Mouse (Mus musculus) mouse trophoblast stem cell (cell line): ENCODE measurements around the gene Rbm20.
"Not testable (repeated sequence)": the region's sequence is repeated elsewhere in the genome, so short reads cannot be mapped to it uniquely, and the experiment has no call there.

Experiments used
- in situ Hi-C, 2 experiments: fragments of 300-500 bp; cut with MseI, MboI; formaldehyde crosslinking; loops; 2 replicates in 1 of 2; 3 replicates in 1 of 2; pipeline ENCODE4 v1.15.1; 2025

Rbm20 gene

DNA sequence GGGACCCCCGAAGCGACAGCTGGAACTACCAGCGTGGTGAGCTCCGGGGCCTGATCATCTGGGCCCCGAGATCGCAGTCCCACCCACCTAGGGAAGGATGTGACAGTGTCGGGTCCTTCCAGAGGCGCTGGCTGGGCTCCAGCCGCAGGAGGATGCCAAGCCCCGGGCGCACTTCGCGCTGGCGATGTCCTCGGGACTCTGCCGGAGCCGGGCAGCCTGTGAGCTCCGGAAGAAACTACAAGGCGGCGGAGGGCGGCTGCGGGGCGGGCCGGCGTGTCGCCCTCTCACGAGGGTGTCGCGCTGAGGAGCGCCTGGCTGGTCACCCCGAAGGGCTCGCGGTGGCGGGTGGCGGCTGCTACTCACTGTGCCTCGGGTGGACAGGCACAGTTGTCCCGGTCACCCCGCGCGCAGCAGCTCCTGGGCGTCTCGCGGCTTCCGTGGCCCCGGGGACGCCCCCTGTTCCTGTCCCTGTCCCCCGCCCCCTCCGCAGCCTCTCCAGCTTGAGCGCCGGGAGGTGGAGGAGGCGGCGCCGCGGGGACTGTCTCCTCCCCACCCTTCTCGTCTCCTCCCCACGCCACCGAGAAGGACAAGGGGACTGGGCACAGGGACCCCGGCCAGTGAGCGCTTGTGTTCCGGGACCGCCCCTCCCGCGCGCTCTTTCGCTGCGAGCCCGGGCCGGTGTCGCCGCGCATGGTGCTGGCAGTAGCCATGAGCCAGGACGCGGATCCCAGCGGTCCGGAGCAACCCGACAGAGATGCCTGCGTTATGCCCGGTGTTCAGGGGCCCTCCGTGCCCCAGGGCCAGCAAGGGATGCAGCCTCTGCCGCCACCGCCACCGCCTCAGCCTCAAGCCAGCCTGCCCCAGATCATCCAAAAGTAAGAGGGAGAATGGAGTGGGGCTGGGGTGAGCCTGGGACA lies at the start of gene Rbm20:
Rbm20 (plus strand) TSS at position 589 of the 917 bp plus-strand sequence.
- in situ Hi-C loops = no loop called here

DNA sequence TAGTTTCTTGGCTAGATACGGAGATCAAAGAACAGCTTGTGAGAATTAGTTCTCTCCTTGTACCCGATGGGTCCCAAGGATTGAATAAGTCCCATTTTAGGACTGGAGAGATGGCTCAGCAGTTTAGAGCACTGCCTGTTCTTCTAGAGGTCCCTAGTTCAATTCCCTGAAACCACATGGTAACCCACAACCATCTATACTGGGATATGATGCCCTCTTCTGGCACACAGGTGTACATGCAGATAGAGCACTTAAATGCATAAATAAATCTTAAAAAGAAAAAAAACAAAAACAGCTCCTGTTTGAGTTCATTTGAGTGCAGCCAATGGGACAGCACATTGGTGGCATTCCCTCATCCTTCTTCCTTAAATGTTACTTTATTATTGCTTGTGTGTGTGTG lies 39.1 kb upstream of the Rbm20 start:
- in situ Hi-C loops = no loop called here

DNA sequence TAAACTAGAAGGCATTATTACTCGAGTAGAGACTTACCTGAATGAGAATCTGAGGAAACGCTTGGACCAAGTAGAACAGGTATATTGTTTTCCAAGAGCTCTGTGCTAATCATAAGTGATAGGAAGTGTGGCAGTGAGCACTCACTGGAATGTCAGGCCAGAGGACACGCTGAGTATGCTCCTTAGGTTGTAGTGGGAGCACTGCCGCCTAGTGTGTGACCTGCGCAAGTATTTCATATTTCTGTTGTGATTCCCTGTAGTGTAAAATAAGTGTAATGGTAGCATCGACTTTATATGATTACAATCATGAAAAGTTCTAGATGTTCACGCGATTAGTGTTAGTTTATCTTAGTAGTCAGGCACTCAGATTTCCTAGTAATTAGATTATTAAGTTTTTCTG lies 38.4 kb upstream of the Rbm20 start:
- in situ Hi-C loops = no loop called here

DNA sequence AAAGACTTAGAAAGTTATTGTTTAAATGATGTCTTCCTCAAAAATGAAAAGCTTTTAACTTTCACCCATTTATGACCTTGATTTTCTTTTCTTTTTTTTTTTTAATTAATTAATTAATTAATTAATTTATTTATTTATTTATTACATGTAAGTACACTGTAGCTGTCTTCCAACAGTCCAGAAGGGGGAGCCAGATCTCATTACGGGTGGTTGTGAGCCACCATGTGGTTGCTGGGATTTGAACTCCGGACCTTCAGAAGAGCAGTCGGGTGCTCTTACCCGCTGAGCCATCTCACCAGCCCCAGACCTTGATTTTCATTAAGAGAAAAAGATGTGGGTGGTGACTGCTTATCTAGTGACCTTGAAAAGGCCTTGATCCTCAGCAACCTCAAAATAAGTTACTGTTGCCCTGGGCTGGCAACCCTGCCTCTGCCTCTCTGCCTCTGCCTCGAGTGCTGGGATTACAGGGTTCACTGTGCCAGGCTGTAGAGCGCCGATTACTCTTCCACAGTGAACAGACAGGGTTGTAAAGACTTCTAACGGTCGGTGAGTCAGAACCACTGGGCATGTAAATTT lies 33.0 kb upstream of the Rbm20 start:
- in situ Hi-C loops = loop anchor here in 1 of 2 experiments (10.0 kb wide), 1 partner anchor 91 kb away; no protein-coding TSS in a partner anchor

DNA sequence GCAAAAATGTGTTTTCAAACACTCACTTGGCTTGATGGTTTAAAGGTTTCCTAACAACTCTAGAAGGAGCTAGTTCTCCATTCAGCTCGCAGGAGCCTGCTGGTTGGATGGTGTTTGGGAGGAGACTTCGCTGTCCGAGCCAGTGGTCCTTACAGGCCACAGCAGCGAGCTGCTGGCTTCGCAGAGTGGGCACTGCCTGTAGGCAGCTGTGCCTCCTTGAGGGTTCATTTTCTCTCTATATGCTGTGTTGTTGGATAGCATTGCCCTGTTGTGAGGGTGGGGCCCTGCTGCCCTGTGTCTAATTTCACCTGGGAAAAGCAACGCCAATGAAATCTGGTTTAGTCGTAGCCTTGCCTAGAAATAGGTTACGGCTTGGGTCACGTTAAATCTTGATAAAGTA lies 29.8 kb upstream of the Rbm20 start:
- in situ Hi-C loops = loop anchor here (5.0 to 10.0 kb wide), 2 partner anchors 88 to 105 kb away; no protein-coding TSS in a partner anchor

GRCm38 (mm10) chr19:53648056-53648455 lies 29.1 kb upstream of the Rbm20 start:
- in situ Hi-C loops = loop anchor here (5.0 to 10.0 kb wide), 2 partner anchors 87 to 104 kb away; no protein-coding TSS in a partner anchor

DNA sequence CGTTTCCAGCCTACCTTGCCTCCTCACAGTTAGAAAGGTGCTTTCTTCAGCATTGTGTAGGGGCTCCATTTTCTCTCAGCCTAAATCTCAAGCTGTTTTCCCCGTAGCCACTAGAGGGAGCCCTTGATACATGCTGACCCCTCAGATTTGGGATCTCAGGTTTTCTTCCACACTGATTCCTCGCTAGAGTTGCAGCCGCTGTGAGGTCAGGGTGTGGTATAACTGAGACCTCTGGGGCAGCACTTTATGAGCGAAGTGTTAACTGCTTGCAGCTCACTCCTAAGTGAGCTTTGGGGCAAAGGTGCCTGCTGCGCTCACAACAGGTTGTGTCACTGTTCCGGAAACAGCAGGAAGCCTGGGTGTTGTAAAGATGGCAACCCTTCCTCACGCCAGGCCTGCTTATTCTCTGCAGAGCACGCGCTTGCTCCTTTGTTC lies 28.3 kb upstream of the Rbm20 start:
- in situ Hi-C loops = loop anchor here (5.0 to 10.0 kb wide), 2 partner anchors 86 to 103 kb away; no protein-coding TSS in a partner anchor

- in situ Hi-C loops = loop anchor here (5.0 to 10.0 kb wide), 2 partner anchors 85 to 103 kb away; no protein-coding TSS in a partner anchor
Observed at GRCm38 (mm10) chr19:53649361-53649760, 27.7 kb upstream of the Rbm20 start.

- in situ Hi-C loops = loop anchor here (5.0 to 10.0 kb wide), 2 partner anchors 85 to 102 kb away; no protein-coding TSS in a partner anchor
Observed at GRCm38 (mm10) chr19:53649802-53650201, 27.3 kb upstream of the Rbm20 start.

- in situ Hi-C loops = no loop called here
Observed at GRCm38 (mm10) chr19:53650921-53651320, 26.2 kb upstream of the Rbm20 start.

DNA sequence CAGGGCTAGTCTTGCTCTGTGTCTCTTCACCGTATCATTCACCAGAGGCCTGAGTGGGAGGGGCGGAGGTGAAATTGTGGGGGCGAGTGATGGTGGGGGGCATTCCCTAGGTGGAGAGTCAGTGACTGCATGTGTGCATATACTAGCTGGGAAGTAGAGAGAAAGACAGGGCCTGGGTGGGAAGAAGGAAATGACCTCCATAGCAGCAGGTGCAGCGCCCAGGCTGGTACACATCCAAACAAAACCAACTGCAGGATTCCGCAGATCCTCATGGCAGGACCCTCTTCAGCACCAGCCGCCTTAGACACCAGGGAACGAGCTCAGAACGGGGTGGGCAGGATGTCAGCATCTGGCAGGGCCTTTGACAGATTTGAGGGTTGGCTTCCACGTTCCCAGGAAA lies 24.8 kb upstream of the Rbm20 start:
- in situ Hi-C loops = no loop called here

DNA sequence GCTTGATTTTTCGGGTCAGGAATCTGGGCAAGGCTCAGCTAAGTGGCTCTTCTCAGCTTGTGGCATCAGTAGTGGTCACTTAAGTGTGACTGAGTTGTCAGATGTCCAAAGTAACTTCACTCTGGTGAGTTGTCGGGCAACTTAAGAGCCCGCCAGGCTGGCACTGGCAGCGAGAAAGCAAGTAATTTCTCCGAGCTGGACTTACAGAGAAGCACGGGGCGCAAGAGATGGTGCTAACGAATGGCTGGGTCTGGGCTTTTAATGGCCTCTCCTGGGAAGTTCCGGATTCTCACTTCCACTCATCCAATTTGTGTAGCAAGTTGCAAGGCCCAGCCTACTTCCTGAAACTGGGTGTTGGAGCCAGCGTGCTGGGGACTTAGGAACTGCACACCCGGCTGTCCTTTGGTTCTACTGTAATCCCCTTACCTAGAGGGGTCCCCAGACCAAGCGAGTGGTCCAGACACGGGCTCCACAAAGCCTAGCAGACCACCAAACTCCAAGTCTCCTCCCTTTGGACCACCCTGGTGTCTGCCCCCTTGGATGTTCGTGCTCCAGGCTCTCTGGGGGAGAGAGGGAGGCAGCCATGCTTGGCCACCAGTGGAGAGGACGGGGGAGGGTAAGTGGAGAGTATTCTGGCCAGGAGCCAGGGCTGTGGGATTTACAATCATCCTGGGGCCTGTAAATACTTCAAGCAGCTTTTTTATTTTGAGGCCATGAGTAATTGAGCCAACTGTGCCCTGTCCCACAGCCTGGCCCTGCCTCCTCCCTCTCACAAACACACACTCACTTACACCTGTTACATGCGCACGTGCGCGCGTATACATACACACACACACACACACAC lies 23.3 kb upstream of the Rbm20 start:
- in situ Hi-C loops = no loop called here

- in situ Hi-C loops = not testable (repeated sequence)
Observed at GRCm38 (mm10) chr19:53656443-53656842, 20.7 kb upstream of the Rbm20 start.

DNA sequence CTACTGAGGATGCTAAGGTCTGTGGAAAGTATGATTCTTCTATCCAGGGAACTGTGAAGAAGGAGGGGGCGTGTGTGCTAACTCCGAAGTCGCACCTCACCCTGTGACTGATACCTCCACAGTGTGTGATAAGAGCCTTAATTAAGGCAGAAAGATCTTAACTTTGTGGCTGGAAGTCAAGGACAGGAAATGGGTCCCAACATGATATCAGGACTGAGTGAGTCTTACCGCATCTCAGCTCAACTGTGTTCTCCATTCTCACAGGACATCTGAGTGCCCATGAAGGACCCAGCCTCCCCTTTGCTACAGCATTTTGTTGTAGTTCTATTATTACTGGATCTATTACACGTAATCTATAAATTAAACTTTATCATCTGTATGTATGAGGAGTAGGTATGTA lies 19.7 kb upstream of the Rbm20 start:
- in situ Hi-C loops = no loop called here

DNA sequence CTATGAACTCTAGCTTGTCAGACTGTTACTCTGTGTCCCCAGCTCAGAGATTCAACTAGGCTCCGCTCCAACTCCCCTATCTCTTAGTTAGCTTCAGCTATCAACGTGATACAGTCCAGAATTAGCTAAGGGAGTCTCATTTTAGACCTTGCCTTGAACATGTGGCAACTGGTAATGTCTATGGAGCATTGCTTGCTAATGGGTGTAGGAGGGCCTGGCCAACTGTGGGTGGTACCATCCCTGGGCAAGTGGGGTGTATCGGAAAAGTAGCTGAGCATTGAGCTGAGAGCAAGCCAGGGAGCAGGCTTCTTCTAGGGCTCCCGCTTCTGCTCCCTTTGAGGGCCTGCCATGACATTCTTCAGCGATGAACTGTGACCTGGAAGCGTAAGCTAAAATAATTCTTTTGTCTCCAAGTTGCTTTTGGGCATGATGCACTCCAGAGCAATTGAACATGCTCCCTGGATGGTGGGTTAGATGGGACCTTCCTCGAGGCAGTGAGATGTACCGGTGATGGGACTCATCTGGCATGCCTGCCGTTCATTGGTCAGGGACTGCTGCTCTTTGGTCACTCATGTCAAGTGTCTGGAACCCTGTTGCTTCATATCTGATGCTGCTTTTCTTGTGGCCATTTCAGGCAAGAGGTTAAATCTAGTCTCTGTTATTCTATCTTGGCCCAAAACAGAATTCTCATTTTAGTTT lies 16.2 kb upstream of the Rbm20 start:
- in situ Hi-C loops = no loop called here

DNA sequence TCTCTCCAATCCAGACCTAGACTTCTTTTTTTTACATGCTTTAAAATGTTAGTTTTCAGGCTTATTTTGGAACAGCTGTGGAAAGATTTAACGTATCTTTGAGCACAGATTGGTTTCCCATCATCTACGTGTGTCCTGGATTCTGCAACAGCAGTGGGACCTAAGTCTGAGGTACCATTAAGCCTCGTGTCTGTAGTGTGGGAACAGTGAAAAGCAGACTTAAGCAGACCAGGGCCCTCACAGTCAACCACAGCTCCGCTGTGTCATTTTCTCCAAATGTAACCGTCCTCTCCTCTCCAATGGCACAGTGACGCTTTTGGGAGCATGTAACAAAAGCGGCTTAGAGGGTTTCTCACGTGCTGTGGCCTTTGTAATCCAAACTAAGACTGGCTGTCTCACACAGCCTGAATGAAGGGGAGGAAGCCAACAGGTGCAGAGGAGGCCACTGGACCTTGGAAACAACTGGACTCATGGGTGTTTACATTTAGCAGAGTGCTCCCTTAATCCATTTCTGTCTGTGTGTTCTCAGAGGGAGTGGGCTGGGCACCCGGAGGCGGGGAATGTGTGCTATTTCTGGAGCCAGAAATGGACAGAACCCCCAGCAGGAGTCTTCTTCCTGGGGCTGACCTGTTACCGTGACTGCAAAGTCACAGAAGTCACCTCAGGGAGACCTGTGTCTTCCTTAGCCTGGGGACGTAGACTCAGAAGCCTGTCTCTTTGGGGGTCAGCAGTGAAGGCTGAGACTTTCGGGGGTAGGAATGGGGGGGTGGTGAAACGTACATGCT lies 15.0 kb upstream of the Rbm20 start:
- in situ Hi-C loops = no loop called here

DNA sequence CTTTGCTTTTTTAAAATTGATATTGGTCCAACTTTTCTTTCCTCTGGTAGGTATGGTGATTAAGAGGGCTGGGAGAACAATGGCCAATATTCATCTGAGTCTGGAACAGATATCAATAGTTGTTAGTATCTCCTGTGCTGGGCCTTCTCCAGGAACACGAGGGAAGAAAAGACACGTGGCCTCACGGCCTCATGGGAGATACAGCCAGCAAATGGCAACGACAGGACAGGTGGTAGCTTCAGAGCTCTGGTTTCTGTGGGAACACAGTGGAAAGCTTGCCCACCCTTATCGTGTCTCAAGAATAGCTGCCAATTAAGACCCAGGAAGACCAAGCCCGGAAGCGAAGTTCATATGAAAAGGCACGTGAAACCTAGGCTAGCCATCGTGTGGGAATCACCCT lies 12.3 kb upstream of the Rbm20 start:
- in situ Hi-C loops = no loop called here

DNA sequence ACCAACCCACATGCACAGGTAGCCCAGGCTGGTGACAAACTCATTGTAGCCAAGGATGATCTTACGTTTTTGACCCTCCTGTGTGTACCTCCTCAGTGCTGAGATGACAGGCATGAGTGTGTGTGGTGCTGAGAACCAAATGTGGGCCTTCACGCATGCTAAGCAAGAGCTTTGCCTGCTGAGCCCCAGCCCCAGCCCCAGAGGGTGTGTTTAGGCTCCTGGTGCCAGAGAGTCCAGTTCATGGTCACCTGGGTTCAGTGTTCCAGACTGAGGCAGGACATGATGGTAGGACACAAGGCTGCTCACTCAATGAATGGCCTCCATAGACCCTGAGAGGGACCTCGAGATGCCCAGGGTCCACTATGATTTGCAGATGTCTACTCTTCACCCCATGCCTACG lies 11.7 kb upstream of the Rbm20 start:
- in situ Hi-C loops = no loop called here

DNA sequence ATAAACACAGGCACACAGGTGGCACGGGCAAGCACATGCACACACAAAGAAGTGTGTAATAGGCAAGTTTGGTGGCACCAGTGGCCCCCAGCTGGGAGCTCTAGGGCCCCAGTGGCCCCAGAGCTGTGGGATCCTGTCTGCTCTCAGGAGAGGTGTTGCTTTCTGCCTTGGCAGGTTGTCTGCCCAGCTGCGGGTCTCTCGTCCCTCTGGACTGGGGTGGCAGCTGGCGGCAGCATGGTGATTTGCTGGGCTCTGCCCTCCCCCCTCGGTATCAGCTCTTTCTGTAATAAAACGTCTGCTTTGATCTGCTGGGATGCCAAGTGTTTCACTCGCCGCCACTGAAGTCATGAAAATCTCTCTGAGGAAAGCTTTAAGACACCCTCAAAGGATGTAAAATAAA lies 10.4 kb upstream of the Rbm20 start:
- in situ Hi-C loops = no loop called here

GRCm38 (mm10) chr19:53668821-53669220 lies 8.3 kb upstream of the Rbm20 start:
- in situ Hi-C loops = no loop called here
